Mouse (Mus musculus) thymus, adult 2 months (tissue): Measurements from ENCODE around the gene Tbc1d32.

Experiments
- CTCF ChIP-seq: fragments of 200-500 bp; IDR thresholded peaks from 2 replicates; pipeline ENCODE4 v1.5.1; 2012; ENCODE audit warnings: mild to moderate bottlenecking, control low read depth, low read length, moderate library complexity, borderline replicate concordance; ENCODE audit not compliant: control insufficient read depth, poor library complexity, insufficient read depth; ENCODE audit errors: extremely low read depth
- POLR2A ChIP-seq: fragments of 200-500 bp; IDR thresholded peaks from 2 replicates; pipeline ENCODE4 v1.6.1; 2012; ENCODE audit warnings: mild to moderate bottlenecking, low read length, control low read depth, moderate library complexity; ENCODE audit not compliant: control insufficient read depth, poor library complexity, insufficient read depth; ENCODE audit errors: extremely low read depth

- TF ChIP-seq CTCF (no peak), POLR2A (no peak)
Measured at GRCm38 (mm10) chr10:56096757-56097156, 131.7 kb downstream of the Tbc1d32 start.
